Mouse (Mus musculus): ENCODE measurements around the gene Rgs6. TPM values are rescaled to one million over a fixed set of nuclear protein-coding genes. Genes with fewer than 3 reads are reported as not detected.
A peak's percentile ranks its signal among the peaks of the same experiment; 100 is the strongest.

The Rgs6 gene
- polyA plus RNA-seq, 1 experiment from 2014 or later, result 1.5 TPM

DNA sequence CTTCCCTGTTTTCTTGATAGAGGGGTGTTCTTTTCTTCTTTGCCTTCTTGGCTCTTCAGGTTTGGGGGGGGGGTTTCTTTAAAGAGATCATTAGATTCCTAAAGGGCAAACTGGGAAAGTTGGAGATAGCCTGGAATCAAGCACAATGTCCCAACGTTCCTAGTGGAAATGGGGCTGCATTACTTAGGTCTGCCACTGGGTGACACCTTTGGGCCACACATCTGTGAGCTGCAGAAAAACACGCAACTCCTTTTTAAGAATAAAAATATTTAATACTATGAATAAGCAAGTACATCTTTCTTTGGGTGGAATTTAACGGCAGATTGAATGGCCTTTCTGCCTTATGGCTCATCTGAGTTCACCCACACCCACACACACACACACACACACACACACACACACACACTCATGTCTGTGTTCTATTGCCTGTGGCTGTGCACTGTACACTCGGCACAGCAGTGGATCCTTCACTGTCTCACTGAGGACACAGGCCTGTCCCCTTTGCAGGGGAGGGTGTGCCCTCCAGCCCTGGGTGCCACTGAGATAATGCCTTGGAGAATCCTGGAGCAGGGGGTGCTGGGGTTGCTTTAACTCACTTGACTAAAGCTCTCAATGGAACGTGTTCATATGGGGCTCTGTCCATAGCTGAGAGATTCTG is 526.4 kb downstream of the Rgs6 start:
- Histone ChIP-seq H3K4me2 (replicated peaks; ENCODE audit: low read depth) (no peak overlapping the region), H3K27me3 (ENCODE audit: control insufficient read depth, insufficient read depth, low read length) (no peaks in the 10 kb centered on the region), H3K9ac (ENCODE audit: low read length) (no peak overlapping the region), H3K27ac (replicated peaks) (no peak overlapping the region), H3K4me1 (replicated peaks; ENCODE audit: control insufficient read depth, insufficient read depth) (no peaks in the 10 kb centered on the region), H3K9me3 (ENCODE audit: control insufficient read depth, low read length) (no peaks in the 10 kb centered on the region), H3K4me3 (ENCODE audit: low read depth, low read length) (no peak overlapping the region), H3K36me3 (ENCODE audit: control insufficient read depth, insufficient read depth, low read length) (no peaks in the 10 kb centered on the region)
- ATAC-seq (ENCODE audit: low FRiP score, low TSS enrichment) (no peak), DNase-seq (ENCODE audit: low spot score) (peak; percentile 69)
- peak; percentile 94 for TF ChIP-seq CTCF (IDR thresholded peaks at IDR 0.05; ENCODE audit: low read depth)
- no peak for TF ChIP-seq EP300 (optimal IDR thresholded peaks at IDR 0.05)
- WGBS, result 37% methylated on average over 5 of the region's 5 CpGs

DNA sequence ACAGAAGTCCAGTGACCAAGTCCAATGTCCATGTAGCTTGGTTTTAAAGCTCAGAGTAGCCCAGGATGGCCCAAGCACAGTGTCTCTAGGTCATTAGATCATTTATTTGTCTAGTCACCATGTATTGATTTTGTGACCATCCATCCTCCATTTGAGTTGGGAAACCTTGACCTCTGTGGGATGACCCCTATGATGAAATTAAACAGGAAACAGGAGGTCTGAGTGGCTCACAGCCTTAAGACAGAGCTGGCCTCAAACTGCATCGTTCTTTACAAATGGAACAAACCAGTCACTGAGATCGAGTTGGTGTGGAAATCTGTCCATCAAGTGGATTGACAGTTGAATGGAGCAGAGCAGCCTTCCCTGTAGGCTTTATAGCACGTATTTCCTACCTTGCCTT is 536.0 kb downstream of the Rgs6 start:
- Histone ChIP-seq H3K4me3 (ENCODE audit: low read depth, low read length) (no peak overlapping the region), H3K4me1 (replicated peaks; ENCODE audit: control insufficient read depth, insufficient read depth) (no peaks in the 10 kb centered on the region), H3K4me2 (replicated peaks; ENCODE audit: low read depth) (no peak overlapping the region), H3K27ac (replicated peaks) (no peak overlapping the region), H3K9me3 (ENCODE audit: control insufficient read depth, low read length) (no peaks in the 10 kb centered on the region), H3K36me3 (ENCODE audit: control insufficient read depth, insufficient read depth, low read length) (no peaks in the 10 kb centered on the region), H3K27me3 (ENCODE audit: control insufficient read depth, insufficient read depth, low read length) (no peaks in the 10 kb centered on the region), H3K9ac (ENCODE audit: low read length) (no peak overlapping the region)
- WGBS, result 51% methylated on average over 3 of the region's 3 CpGs
- ATAC-seq (ENCODE audit: low FRiP score, low TSS enrichment) (no peak), DNase-seq (ENCODE audit: low spot score) (no peak)
- TF ChIP-seq EP300 (optimal IDR thresholded peaks at IDR 0.05), result no peak
- no peak for TF ChIP-seq CTCF (IDR thresholded peaks at IDR 0.05; ENCODE audit: low read depth)

- H3K9ac ChIP-seq (ENCODE audit: low read length), result no peak overlapping the region
- no peak overlapping the region for H3K4me2 ChIP-seq (replicated peaks; ENCODE audit: low read depth)
- H3K9me3 ChIP-seq (ENCODE audit: control insufficient read depth, low read length), result no peaks in the 10 kb centered on the region
- no peak for TF ChIP-seq EP300 (optimal IDR thresholded peaks at IDR 0.05)
- TF ChIP-seq CTCF (IDR thresholded peaks at IDR 0.05; ENCODE audit: low read depth), result no peak
- H3K27me3 ChIP-seq (ENCODE audit: control insufficient read depth, insufficient read depth, low read length), result no peaks in the 10 kb centered on the region
- no peak overlapping the region for H3K4me3 ChIP-seq (ENCODE audit: low read depth, low read length)
- H3K27ac ChIP-seq (replicated peaks), result no peak overlapping the region
- 69% methylated on average over 4 of the region's 4 CpGs for WGBS
- H3K36me3 ChIP-seq (ENCODE audit: control insufficient read depth, insufficient read depth, low read length), result no peaks in the 10 kb centered on the region
- no peaks in the 10 kb centered on the region for H3K4me1 ChIP-seq (replicated peaks; ENCODE audit: control insufficient read depth, insufficient read depth)
- DNase-seq (ENCODE audit: low spot score) (no peak), ATAC-seq (ENCODE audit: low FRiP score, low TSS enrichment) (no peak)
These were observed 537.2 kb downstream of the Rgs6 start for GRCm38 (mm10) chr12:83125284-83125683.

GRCm38 (mm10) chr12:83126923-83127322 is 538.8 kb downstream of the Rgs6 start:
- TF ChIP-seq EP300 (optimal IDR thresholded peaks at IDR 0.05), result no peak
- TF ChIP-seq CTCF (IDR thresholded peaks at IDR 0.05; ENCODE audit: low read depth), result no peak
- Histone ChIP-seq H3K9ac (ENCODE audit: low read length) (no peak overlapping the region), H3K4me1 (replicated peaks; ENCODE audit: control insufficient read depth, insufficient read depth) (no peaks in the 10 kb centered on the region), H3K36me3 (ENCODE audit: control insufficient read depth, insufficient read depth, low read length) (no peaks in the 10 kb centered on the region), H3K27ac (replicated peaks) (no peak overlapping the region), H3K9me3 (ENCODE audit: control insufficient read depth, low read length) (no peaks in the 10 kb centered on the region), H3K4me3 (ENCODE audit: low read depth, low read length) (no peak overlapping the region), H3K27me3 (ENCODE audit: control insufficient read depth, insufficient read depth, low read length) (no peaks in the 10 kb centered on the region), H3K4me2 (replicated peaks; ENCODE audit: low read depth) (no peak overlapping the region)
- no peak for ATAC-seq (ENCODE audit: low FRiP score, low TSS enrichment)
- DNase-seq (ENCODE audit: low spot score), result no peak
- 68% methylated on average over 7 of the region's 7 CpGs for WGBS

DNA sequence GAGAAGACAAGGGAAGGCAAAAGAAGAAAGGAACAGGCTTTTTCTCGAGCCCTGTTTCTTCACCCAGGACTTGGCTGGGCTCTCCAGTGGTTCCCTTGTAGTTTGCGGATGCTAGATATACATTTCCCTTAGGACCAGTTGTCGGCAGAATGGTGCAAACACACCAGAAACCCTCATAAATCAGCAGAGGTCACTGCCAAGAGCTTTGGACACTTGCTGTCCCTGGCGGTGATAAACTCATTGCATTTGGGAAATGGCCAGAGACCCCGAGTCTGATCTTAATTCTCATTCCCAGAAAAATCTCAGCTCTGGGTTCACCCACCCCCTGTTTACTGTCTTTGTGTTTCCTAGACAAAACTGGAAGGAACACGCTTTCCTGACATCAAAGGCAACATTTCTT is 539.9 kb downstream of the Rgs6 start:
- DNase-seq (ENCODE audit: low spot score) (no peak), ATAC-seq (ENCODE audit: low FRiP score, low TSS enrichment) (no peak)
- WGBS, result 41% methylated on average over 6 of the region's 6 CpGs
- Histone ChIP-seq H3K9me3 (ENCODE audit: control insufficient read depth, low read length) (no peaks in the 10 kb centered on the region), H3K9ac (ENCODE audit: low read length) (no peak overlapping the region), H3K4me2 (replicated peaks; ENCODE audit: low read depth) (no peak overlapping the region), H3K27me3 (ENCODE audit: control insufficient read depth, insufficient read depth, low read length) (no peaks in the 10 kb centered on the region), H3K4me3 (ENCODE audit: low read depth, low read length) (no peak overlapping the region), H3K27ac (replicated peaks) (no peak overlapping the region), H3K4me1 (replicated peaks; ENCODE audit: control insufficient read depth, insufficient read depth) (no peaks in the 10 kb centered on the region), H3K36me3 (ENCODE audit: control insufficient read depth, insufficient read depth, low read length) (no peaks in the 10 kb centered on the region)
- no peak for TF ChIP-seq CTCF (IDR thresholded peaks at IDR 0.05; ENCODE audit: low read depth)
- no peak for TF ChIP-seq EP300 (optimal IDR thresholded peaks at IDR 0.05)

- H3K9me3 ChIP-seq (ENCODE audit: control insufficient read depth, low read length), result no peaks in the 10 kb centered on the region
- no peak overlapping the region for H3K4me3 ChIP-seq (ENCODE audit: low read depth, low read length)
- no peaks in the 10 kb centered on the region for H3K36me3 ChIP-seq (ENCODE audit: control insufficient read depth, insufficient read depth, low read length)
- H3K4me1 ChIP-seq (replicated peaks; ENCODE audit: control insufficient read depth, insufficient read depth), result no peaks in the 10 kb centered on the region
- no peak overlapping the region for H3K9ac ChIP-seq (ENCODE audit: low read length)
- no peak overlapping the region for H3K27ac ChIP-seq (replicated peaks)
- no peak for TF ChIP-seq EP300 (optimal IDR thresholded peaks at IDR 0.05)
- WGBS, result 67% methylated on average over 3 of the region's 3 CpGs
- H3K27me3 ChIP-seq (ENCODE audit: control insufficient read depth, insufficient read depth, low read length), result no peaks in the 10 kb centered on the region
- no peak for ATAC-seq (ENCODE audit: low FRiP score, low TSS enrichment)
- no peak for DNase-seq (ENCODE audit: low spot score)
- no peak overlapping the region for H3K4me2 ChIP-seq (replicated peaks; ENCODE audit: low read depth)
These were observed 540.5 kb downstream of the Rgs6 start for GRCm38 (mm10) chr12:83128606-83129005.

All from stomach, postnatal 0 days (tissue).